Mouse (Mus musculus) spleen, adult 18-20 months (tissue): ENCODE measurements around the gene Fscn2.

Source experiments
- DNase-seq, 2 experiments: peaks; one replicate each; pipeline ENCODE4 v3.0.0; 2022; ENCODE audit warnings: mixed read lengths in 2 of 2

Gene Fscn2

DNA sequence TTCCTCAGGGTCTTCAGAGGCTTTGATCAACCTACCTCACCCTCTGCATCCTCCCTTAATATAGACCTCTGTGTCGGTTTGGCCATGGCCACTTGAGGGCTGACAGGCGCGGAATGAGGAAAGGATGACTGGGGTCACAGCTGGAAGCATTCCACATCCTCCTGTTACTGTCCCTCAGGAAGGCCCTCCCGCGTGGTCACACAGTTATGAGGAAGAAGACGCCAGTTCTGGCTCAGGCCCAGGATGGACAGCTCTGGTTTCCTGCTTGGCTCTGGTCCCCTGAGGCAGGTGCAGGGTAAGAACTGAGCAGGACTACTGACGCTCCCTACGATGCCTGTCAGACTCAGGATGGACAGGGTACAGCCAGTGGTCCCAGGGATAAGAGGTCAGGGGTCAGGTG, 1.3 kb upstream of the Fscn2 start:
- no peak for DNase-seq

DNA sequence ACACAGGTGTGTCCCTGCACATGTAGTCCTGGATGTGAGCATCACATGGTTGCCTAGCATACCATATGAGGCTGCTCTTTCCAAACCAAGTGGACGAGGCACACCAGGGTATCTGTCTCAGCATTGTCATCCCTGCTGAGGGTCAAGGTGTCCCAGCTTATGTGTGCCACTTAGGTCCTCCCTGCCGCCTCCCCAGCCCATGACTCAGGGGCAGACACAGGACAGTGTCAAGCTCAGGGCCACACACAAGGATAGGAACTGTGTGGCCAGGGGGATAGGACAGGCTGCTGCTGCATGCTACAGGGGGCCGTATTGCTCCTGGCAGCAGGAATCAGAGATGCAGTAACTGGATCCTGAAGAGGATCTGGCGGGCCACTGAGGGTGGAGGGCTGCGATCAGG, 579 bp upstream of the Fscn2 start:
- no peak for DNase-seq

DNA sequence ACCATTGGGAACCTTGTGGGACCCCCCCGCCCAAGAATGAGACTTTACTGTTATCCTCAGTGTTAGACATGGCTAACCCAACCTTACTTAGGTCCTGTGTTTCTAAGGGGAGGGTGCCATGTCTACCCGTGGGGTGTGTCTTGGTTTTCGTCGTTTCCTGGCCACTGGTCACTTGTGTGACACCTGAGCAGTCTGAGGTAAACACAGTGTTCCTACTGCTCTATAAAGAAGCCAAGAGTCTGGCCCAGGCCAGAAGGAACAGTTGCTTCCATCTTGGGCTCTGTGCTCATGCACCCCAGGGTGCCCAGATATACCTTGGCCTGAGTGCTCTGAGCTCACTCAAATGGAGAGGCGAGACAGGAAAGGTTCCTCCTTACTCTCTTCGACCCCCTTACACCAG, 1.6 kb downstream of the Fscn2 start:
- DNase-seq: no peak

DNA sequence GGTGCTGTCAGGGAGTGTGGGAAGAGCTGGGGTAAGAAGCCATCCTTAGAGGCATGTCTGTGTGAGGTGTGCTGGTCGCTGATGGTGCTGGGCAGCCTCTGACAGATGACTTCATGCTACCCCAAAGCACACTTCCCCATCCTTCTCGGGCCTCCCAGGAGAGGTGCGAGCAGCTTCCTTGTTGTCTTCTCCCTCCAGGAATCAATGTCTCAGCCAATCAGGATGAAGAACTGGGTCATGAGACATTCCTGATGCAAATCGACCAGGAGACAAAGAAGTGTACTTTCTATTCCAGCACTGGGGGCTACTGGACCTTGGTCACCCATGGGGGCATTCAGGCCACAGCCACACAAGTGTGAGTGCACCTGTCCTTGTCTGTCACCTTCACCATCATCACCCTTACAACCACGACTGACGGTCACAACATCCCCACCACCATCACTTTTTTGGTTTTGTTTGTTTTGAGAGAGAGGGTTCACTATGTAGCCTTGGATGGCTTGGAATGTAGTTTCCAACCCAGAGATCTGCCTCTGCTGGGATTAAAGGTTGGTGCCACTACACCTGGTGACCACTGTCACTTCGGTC, 5.2 kb downstream of the Fscn2 start:
- DNase-seq: no peak

DNA sequence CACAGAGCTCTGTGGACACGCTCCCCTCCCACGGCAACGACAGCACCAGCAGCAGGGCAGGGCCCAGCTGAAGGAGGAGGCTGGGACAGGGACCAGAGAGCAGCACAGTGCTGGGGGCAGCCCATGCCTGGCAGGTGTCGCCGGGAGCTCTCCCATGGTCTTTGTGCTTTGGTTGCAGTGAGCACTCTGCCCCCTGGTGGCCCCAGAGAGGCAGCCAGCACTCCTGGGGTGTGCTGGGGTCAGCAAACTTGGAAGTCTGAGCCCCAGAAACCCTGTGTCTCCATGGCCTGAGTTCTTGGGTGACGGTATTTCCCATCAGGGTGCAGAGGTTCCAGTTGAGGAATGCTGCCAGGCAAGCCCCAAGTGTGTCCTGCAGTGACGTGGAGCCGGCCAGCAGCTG, 8.3 kb downstream of the Fscn2 start:
- DNase-seq: peak; percentile 38 to 69

DNA sequence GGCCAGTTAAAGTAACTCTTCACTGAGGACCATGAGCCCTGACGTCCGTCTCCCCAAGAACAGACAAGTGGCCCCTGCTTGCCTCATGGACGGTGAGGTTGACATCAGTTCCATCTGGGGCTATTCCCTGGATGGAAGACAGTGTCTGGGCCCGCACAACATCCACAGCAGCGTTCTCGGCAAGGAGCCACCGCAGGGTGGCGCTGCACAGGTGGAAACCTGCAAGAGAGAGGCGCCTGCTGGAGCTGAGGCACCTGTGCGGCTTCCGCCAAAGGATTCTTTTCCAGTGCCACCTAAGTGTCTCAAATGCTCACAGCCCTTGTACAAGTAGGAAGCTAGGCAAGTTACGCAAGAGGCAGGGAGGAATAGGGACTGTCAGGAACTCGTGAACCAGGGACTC, 11.7 kb downstream of the Fscn2 start:
- DNase-seq: no peak

DNA sequence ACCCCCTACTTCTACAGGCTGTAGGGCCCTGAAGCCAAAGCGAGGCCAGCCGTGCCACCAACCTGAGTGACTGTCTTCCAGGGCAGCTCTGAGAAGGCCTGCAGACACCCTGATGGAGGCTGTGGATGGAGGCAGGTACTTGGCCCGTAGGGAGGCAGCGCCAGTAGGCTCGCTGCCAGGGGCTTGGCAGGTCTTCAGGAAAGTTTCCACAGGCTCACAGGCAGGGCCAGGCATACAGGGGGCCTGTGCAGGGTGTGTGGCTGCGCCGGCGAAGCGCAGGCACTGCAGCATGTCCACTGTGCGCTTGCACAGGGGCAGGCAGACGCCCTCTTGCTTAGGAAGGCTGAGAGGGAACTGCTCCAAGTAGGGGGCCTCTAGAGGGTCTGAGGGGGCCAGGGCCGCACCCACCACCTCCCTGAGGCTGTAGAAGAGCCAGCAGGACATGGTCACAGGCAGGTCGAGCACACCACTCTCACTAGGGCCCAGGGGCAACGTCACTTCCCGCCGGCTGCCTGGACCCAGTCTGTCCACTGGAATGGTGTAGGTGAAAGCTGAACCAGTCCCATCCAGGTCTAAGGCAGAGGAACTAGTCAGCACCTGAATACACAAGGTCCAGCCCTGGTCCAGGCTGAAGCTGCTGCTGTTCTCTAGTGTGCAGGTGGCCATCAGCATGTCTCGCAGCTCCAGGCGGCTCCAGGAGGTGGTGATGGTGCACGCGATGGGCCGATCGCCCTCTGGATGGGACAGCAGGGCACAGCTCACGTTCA, 12.7 kb downstream of the Fscn2 start:
- DNase-seq: no peak

DNA sequence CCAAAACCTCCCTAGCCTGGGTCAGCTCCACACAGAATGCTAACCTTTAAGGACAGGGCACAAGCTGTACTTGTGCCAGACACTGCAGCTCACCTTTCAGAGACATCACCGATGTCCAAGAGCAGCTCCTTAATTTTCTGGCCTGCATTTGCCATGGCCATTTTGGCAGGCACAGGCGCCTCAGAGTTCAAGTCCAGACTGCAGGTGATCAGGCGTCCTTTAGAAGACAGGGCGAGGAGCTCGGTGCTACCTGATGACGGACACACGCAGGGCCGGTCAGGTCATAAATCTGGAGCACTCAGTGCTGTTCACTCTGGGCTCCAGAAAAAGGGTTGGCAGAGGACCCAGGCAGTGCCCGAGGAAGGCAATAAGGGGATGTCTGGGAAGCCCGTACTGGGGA, 14.0 kb downstream of the Fscn2 start:
- DNase-seq: no peak

DNA sequence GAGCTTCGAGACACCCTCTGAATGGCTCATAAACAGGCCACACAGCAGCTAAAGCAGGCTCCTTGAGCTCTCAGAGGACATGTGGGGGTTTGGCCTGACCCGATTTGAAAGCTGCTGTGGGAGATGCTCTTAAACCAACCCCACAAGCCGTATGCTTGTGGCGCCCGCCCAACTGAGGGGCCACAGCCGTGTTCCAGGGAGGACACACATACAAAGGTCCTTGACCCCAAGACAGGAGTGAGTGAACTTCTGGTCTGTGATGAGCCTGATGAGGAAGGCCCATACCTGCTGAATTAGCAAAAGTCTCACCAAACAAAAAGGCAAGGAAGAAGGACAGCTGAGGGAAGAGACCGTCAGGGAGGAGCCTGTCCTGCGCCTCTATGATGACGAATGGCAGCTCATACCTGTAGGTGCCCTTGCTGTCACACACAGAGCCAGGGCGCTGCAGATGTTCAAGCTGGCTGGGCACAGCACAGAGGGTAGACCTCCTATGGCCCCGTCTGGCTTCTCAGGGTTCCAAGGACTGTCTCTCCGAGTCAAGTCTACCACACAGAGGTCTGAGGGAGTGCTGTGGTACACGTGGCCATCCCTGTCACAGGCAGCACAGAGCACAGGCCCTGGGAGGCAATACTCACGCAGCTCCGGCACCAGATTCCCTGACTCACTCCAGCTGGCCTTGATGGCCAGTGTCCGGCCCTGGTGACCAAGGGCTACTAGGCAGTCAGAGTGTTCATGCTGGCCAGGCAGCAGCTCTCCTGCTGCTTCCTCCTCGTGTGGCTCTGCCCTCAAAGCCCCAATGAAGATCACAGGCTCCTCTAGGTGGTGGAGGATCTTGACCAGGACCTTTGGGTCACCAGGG, 15.2 kb downstream of the Fscn2 start:
- DNase-seq: no peak

DNA sequence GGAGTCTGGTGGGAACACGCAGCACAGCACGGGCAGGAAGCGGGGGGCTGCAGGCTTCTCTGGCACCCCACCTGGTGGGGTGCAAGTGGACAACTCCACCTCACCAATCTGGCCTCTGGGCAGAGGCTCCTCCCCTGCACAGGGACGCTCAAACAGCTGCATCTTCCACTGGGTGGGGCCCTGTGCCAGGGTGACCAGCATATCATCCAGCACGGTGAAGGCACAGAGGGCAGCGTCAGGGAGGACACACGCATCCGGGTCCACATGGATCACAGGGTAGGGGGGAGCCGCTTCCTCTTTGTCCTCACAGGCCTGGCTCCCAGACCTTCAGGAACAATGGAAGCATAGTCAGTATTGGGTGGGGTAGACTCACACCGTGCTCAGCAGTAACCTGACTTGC, 16.0 kb downstream of the Fscn2 start:
- DNase-seq: no peak

DNA sequence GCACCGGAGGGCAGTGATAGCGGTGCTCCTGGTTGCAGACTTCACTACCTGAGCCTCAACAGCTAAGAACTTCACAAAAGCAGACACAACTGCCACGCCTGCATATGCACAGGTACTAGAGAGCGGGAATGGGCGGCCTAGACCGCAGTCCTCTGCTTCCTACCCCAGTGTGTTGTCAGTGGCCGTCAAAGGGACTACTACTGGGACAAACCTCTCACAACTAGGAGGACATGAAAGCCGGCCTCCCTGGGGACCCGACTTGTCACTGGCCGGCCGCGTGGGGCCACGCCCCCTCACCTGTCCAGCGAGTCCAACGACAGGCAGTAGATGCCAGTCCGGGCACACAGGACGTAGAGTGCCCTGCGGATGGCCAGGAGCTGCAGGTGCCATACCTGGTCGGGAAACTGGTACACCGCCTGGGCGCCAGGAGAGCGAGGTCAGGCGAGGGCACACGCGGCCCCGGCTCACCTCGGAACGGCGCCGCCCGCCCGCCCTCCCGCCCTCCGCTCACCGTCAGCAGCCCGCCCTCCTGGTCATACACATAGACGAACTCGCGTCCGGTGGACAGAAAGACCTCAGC, 16.8 kb downstream of the Fscn2 start:
- DNase-seq: peak; percentile 34 to 45

DNA sequence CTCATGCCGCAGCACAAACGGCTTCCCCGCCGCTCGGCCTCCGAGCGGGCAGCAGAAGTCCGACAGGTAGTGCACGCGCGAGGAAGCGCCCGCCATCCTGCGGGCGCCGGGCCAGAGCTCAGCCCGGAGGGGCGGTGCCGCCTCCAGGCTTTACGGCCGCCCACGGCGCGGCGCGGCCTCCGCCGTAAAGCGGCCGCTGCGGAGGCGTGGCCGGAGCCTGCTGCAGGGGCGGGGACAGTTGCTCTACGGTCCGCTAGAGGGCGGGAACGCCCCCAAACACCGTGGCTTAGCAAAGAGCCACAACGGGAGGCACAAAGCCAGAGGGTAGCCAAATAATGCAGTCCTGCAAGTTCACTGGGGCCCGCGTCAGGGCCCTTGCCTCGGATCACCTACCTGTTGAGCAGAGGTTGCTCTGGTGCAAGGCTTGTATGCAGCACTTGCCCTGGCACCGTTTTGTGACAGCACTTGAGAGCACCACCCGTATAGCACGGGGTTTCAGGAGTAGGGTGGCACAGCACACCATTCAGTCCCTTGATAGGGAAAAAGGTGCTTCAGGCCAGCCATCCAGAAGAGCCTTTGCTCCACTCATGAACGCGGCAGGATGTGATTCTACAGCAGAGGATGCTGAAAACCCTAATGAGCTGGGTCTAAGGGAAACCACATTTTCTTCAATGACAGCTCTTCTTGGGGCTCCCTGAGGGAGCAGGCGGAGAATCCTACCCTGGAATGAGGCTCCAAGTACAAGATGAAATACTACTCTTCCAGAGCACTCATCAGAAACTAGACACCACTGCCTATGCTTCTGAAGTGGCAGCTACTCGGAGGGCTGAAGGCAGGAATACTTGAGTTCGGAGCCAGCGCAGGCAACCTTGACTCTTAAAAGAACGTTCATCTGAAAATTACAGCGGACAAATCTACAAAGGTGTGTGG, 17.5 kb downstream of the Fscn2 start, which contains the start of gene Faap100:
TSS of gene Faap100 (minus strand) at position 154 of the 930 bp plus-strand sequence.
- DNase-seq: peak; percentile 84 to 88

DNA sequence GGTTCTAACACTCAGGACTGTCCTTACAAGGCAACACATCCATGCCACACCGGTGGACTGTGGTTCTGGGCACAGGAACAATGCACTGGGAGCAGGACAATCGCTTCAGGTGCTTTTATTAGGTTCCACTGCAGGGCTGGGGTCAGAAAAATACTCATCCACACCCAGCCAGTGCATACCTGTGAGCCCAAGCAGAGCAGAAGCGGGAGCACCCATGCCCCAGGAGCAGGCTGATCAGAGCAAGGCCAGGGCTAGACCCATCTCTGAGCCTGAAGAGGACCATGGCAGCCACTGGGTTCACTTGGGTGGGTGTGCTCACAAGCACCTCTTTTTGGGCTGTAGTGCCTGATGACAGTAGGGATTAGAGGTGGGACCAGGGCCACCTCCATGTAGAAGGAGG, 18.9 kb downstream of the Fscn2 start:
- no peak for DNase-seq

DNA sequence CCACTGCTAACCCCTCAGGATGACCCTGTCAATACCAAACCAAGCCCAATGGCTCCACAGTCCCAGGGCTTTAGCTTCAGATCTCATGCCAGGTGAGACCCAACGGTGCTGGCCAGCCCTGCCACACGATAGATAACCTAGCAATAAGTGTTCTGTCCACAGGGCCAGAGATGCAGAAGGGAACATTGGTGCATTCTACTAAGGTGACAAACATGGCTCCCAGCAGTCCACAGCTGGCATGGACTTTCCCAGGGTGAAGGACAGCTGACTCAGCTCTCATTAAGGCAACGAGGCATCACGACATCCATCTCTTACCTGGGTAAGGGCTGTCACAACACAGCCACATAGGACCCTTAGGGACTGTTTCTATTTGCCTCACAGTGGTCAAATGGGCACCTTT, 19.8 kb downstream of the Fscn2 start:
- DNase-seq: no peak

DNA sequence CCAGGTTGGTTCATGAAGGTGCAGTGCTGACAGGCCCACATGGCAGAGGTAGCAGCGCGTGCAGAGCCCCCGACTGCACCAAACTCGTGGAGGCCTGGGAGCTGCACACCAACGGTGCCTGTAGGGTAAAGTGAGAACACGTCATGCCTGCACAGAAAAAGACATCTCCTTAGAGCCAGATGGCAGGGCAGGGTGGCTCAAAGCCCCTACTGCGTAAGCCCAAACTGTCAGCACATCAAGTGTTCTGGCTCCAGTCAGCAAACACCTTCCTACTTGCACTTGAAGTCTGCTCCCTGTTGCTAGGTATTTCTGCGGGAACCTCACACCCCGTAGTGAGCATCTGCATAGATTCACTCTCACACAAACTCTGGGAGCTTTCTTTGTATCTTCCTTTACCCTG, 21.2 kb downstream of the Fscn2 start:
- no peak for DNase-seq

DNA sequence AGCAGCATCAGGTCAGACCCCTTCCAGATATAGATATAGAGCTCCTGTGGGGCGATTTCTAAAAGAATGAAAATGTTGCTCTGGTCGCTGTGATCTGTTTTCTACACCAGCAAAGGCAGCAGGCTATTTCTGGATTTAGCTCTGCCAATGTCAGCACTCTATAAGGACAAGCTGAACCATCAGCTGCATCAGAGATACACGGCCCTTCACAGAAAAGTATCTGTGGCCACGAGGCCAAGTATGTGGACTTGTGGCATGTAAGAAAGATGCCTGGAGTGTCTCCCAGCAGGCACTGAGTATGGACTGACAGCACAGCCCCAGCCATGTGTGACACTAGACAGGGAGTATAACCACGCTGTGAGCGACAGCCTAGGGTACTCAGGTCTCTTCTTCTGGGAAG, 25.3 kb downstream of the Fscn2 start:
- DNase-seq: no peak

DNA sequence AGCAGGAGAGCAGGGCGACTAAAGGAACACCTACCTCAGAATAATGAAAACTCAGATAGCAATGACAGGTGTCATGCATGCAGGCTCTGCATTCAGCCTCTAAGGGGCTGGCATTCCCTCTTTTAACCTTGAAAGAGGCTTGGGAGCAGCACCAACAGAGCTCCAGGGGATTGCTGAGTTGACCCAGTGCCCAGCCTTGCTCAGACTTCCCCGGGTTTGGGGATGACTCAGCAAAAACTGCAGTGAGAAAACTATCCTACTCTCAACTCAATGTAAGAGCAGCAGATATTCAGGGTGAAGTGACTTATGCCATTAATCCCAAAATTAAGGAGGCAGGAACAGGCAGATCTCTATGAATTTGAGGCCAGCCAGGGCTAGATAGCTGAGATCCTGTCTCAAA, 25.8 kb downstream of the Fscn2 start:
- no peak for DNase-seq

DNA sequence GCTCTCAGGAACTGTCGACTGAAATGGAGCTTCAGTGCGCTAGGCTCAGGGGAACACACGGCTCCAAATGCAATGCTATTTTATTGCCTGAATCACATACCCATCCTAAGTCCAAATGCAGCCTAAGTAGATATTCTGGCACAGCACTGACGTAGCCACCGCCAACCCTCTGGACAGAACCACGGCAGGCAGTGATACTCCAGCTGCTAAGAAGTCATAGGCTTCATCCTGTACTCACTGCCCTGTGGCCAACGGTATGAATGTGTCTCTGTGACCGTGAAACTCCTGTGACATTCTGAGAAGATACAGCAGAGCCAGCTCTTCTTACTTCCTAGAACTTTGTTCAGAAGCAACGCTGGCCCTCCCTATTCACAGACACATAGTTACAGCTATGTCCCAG, 27.2 kb downstream of the Fscn2 start:
- DNase-seq: no peak

DNA sequence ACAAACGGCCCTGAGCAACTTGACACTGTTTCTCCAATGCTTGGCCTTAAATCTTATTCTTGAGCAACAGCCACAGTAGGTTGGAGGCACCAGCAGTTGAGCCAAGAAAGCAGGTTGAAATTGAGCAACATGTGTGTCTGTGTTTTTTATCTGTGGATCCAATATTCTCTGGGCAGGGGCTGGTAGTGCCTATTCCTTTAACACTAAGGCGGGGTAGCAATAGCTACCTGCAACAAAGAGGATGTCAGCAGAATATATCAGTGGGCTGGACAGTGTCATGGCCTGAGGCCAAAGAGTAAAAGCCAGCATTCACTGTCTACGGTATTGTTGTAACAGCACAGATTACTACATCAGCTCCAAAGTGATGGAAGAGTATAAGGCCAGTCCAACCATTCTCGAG, 34.3 kb downstream of the Fscn2 start:
- no peak for DNase-seq

DNA sequence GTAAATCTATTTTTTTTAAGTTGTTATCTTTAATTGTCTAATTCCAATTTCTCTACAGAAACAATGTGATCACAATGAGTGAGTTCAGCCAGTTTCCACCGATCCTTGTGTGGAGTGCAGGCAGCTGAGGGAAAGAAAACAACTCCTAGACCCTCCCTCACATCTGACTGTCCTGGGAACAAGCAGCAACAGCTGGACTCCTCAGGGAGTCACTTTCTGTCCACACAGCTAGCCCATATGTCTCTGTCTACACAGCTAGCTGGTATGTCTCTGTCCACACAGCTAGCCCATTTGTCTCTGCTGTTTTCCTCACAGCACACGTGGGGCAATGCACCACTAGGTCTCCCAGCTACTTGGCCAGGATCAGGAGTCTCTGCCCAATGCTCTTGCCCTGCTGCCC, 36.3 kb downstream of the Fscn2 start:
- no peak for DNase-seq

DNA sequence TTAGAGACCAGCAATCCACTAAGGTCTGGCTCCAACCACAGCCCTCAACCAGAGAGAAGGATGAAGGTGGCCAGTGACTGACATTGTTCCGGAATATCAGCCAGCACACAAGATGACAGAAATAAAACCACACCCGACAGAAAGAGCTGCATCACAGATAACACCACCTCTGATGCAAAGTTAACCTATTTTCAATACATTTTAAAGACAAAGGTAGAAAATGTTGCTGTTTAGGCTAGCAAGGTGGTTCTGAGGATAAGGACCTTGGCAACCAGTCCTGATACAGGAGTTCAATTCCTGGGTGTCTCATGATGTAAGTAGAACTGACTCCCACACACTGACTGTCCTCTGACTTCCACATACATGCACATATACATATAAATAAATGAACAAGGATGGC, 38.0 kb downstream of the Fscn2 start:
- no peak for DNase-seq

DNA sequence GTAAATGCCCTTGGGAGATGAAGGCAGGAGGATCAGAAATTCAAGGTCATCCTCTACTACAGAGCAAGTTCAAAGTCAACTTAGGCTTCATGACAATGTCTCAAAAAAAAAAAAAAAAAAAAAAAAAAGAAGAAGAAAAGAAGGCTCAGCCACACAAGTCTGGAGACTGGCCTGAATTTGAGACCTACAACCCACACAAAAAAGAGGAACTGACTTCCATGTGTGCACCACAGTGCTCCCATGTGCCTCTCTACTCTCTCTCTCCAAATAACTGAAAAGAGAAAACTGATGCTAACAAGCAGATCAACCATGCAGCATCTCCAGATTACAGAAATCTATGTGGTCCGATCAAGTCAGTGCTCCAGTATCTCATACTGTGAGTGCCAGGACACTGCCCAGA, 43.5 kb downstream of the Fscn2 start:
- no peak for DNase-seq
